Mouse (Mus musculus) cerebellum, postnatal 25 days (tissue): Measurements from ENCODE around the gene Stat6.

Source experiments
- DNase-seq, 2 experiments: peaks; one replicate each; pipeline ENCODE4 v3.0.0; 2021; ENCODE audit warnings: mixed read lengths in 2 of 2

Gene Stat6

DNA sequence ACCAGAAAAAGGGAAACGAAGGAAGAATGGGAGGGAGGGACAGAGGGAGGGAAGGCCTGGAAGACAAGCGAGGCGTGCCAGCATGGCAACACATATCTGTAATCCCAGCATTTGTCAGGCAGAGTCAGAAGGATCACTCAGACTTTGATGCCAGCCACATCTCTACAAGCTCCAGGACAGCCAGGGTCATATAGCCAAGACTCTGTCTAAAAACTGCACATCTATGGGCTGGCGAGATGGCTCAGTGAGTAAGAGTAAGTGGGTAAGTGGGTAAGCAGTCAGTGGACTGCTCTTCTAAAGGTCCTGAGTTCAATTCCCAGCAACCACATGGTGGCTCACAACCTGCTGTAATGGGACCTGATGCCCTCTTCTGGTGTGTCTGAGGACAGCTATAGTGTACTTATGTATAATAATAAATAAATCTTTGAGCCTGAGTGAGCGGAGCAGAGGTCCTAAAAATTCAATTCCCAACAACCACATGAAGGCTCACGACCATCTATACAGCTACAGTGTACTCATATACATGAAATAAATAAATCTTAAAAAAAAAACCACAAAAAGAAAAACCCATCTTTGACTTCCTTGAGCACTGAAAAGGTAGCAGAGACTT, 31.4 kb downstream of the Stat6 start:
- DNase-seq, result no peak

DNA sequence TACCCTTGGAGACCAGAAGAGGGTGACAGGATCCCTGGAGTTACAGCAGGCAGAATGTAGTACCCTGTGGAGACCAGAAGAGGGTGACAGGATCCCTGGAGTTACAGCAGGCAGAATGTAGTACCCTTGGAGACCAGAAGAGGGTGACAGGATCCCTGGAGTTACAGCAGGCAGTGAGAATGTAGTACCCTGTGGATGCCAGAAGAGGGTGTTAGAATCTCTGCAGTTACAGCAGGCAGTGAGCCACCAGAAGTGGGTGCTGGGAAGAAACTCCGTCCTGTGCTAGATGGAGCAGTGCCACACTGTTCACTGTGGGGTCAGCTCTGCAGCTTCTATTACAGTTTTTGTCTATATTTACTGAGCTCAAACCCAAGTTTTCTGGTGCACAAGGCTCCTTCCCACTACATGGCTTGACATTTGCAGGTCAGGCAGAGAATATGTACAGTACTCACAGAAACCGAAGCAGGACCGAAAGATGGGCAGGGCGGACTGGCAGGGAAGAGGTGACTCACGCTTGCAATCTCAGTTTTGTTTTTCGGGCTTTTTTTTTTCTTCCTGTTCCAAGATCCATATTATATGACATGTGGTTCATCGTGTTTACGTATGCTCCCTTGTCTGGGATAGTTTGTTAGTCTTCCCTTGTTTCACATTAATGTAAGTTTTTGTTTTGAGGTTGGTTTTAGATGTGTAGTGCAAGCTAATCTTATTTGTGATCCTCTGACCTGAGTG, 32.2 kb downstream of the Stat6 start:
- DNase-seq, result peak; percentile 84 to 91

DNA sequence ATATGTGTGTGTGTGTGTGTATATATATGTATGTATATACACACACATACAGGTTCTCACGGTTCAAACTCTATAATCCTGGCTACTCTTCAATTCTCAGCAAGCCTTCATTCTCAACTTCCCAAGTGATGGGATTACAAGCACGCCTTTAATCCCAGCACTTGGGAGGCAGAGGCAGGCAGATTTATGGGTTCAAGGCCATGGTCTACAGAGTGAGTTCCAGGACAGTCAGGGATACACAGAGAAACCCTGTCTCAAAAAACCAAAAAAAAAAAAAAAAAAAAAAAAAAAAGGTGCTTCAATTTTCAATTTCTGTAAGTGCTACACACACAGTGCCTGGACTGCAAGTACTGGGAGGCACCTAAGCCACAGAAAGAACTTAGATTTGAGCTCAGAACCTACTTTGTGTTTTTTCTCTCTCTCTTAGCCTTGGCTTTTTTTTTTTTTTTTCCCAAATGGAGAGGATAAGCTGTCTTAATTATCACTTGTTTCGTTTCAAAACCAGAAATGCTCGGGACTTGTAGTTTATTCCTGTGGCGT, 33.1 kb downstream of the Stat6 start:
- no peak for DNase-seq

DNA sequence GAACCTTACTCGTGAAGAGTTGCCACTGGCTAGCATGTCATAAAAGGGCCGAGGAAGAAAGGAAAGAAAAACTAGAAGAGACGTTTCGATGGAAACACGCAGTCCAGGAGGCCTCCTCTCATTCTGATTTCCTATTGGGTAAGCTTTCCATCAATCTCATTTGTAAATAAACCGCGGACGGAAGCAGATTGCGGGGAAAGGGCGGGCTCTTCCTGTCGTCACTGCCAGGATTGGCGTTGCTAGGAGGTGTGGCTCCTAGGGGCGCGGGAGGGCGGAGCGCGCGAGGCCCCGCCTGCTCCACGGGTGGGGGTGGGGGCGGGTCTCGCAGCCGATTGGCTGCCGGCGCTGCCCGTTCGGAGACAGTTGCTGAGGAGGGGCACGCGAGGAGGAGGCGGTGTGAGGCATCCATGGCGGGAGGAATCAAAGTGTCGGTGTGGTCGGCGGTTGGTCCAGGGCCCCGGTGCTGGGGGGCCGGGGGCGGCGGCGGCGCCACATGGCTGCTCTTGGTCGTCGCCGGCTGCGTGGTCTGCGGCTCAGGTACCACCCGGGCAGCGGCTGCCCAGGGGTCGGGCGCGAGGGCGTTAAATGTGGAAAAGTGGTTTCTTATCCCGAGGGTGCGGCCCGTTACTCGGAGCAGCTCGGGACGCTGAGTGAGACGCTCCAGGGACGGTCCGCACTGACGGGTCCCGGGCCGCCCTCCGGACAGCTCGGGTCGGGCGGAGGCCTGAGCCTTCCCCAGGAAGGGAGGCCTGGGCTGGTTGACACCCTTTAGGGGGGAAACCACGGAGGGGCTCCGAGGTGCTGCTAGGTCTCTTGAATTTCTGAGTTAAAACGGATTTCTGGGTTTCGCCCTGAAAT, 34.1 kb downstream of the Stat6 start:
- DNase-seq, result peak; percentile 91 to 96

DNA sequence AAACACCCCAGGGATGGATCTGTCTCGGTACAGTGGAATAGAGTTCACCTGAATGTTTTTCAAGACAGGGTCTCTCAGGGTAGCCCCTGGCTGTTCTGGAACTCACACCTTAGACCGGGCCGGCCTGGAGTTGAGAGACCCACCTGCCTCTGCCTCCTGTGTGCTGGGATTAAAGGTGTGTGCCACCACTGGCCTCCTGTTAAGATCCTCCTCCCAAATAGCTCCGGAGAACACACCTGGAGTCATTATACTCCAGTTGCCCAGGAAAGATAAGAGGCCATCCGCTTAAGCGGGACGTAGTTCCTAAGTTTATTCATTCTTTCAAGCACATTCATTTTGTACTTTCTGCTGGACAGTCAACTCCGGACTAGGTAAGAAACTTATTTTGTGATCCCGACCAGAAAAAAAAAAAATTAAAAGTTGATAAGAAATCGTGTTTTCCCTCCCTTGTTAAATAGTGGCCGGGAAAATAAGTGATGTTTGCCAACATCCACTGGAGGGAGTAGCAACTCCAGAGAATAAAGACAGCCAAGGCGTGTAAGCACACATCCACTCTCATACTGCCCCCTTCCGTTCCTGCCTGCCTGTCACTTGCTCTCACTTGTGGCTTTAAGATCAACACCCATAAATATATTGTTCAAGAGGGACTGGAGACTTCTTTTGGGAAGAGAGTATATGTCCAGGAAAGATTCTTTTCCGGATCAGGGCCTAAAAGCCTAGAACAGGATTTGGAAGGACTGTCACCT, 35.0 kb downstream of the Stat6 start:
- peak; percentile 16 to 72 for DNase-seq

DNA sequence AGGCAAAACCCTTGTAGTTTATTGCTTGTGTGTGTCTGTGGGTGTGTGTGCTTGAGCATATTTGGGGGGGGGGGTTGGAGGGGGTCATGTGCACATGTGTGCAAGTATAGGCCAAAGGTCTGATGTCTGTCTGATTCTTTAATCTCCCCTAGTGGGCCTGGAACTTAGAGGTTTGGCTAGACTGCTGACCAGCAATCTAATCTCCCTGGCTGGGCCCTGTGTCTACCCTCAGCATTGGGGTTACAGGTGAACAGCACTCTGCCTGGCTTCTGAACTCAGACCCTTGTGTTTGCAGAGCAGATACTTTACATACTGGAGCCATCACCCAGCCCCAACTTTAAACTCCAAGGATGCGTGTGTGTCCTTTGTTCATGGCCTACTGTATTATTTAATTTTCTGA, 36.4 kb downstream of the Stat6 start:
- DNase-seq, result no peak

DNA sequence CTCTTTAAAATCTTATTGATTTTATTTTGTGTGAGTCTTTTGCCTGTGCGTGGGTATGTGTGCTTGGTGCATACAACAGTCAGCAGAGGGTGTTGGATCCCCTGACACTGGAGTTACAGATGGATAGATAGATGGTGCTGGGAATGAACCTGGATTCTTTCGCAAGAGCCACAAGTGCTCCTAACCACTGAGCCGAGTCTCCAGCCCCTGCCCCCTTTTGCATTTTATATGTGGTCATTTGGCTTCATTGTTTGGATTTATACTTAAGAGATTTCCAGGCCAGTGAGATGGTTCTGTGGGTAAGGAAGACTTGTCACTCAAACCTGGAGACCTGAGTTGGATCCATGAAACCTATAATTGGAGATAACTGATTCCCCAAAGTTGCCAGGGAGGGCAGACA, 37.1 kb downstream of the Stat6 start:
- DNase-seq, result no peak

DNA sequence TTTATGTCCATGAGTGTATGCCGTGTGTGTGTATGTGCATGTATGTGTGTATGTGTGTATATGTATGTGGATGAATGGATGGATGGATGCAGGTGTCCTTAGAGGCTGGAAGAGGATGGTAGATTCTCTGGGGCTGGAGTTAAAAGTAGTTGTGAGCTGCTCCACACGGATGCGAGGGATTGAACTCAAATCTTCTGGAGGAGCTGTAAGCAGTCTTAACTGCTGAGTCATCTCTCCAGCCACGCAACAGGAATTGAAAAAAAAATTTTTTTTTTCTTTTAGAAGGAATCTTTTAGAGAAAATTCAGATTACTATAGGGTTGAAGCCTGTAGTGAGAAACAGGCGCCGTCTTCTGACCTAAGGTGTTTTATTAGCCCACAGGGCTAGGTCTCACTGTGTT, 40.1 kb downstream of the Stat6 start:
- no peak for DNase-seq

DNA sequence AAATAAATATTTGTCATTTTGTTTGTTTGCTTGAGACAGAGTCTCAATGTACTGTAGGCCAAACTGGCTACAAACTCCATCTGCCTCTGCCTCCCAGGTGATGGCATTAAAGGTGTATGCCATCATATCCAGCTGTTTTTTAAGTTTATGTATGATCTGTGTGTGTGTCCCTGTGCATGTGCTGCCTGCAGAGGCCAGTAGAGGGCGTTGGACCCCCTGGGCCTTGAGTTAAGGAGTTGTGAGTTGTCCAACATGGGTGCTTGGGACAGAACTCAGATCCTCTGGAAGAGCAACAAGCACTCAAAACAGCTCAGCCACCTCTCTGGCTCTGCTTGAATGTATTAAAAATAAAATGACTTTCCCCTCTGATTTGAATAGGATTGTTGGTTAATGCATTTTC, 48.3 kb downstream of the Stat6 start:
- no peak for DNase-seq

DNA sequence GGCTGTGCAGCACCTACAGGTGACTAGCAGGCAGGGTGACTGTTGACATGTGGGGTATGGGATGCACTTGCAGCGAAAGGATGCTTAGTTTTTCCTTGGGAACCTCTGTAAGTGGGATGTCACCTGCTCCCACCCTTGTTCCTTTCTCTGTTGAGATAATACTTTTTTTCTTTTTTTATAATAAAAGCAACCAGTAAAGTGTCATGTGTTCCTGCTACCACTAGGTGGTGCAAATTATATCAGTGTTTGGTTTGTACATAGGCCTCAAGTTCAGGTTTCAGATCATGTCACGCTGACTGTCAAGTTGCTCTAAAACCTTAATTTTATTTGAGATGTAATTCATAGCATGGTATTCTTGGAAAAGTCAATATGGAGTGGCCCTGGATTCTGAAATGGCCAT, 51.9 kb downstream of the Stat6 start:
- peak in 1 of 2 experiments; percentile 26 for DNase-seq

DNA sequence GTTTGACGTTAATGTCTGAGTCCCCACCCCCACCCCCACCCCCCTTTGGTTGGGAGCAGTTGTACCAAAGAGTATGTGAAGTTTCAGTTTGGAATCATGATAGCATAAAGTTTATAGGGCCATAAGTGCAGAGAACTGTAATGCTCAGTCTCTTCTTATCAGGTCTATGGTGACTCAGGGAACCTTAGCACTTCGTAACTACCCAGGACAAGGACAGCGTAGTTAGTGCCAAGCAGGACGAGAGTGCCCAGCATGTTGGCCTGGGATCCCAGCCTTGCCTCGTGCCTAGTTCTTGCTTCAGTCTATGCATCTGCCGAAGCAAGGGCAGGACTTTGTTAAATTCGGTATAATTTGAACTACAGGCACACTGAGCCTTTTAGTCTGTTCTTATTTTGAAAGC, 53.0 kb downstream of the Stat6 start:
- no peak for DNase-seq

DNA sequence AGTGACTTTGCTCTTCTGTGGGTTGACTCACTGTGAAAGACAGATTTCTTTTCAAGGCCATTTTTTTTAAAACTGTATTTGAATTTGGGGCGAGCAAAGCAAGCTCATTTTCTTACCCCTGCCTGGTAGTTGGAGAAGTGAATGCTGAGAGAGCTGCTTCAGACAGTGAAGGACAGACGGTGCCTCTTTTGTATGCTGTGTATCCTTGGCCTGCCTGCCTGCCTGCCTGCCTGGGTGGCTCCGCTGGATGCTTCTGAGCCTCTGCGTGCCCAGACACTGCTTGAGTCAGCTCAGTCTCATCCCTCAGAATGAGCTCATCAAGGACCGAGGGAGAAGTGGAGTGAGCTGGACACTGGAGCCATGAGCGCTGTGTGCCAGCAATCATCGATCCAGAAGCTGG, 56.2 kb downstream of the Stat6 start:
- DNase-seq, result no peak

DNA sequence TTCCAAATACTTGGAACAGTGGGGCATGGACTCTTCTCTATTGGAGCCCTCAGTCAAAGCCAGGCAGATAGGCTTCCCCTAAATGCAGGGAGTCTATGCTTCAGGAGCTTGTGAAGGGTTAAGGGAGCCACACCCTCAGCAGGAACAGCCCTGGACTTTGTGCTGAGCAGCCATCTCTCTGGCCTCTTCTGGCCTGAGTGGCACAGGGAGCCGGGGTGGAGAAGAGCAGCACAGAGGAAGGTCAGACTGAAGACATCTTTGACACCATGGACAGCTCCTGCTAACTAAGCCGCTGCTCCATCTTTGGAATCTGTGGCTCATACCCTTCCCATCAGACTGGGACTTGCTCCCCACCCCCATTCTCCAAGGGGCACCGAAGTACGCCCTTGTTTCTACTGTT, 60.5 kb downstream of the Stat6 start:
- no peak for DNase-seq

DNA sequence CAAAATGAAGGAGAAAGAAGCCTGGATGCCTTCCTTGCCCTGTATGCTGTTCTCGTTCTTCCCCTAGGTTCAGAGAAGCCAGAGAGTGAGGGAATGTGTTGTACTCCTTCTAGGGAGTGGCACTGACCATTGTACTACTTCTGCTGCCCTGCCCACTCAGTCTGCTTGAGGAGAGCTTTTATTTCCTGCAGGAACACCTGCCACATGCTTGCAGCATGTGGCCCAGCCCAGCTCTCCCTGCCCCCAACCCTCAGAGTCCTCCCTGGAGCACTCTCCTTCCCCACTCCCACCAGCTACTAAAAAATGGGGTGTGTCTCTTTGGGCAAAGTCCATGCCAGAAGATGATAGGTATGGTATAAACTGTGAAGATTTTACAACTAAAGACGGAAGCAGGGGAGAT, 61.5 kb downstream of the Stat6 start:
- DNase-seq, result no peak

DNA sequence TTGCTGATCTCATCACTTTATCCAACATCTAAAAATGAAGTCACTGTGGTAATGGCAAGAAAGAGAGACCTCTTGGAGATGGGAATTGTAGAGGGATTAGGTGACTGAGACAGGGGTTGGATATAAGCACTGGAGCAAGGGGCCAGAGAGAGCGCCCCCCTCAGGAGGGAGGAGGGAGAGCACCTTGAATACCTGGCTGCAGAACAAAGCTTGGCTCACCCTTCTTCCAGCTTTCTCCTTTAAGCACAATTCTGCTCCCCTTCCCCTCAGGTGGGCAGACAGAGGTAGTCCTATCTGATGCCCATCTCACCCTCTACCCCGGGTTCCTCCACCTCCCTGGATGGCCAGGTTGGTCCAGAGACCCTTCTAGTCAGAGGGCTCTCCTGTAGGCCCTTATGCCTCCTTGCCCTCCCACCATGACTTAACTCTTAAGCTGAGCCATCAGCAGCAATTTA, 62.0 kb downstream of the Stat6 start, which contains the start of gene Myo1a:
Gene Myo1a, plus strand, starts transcription at position 405 of the 455 bp plus-strand sequence.
- no peak for DNase-seq

DNA sequence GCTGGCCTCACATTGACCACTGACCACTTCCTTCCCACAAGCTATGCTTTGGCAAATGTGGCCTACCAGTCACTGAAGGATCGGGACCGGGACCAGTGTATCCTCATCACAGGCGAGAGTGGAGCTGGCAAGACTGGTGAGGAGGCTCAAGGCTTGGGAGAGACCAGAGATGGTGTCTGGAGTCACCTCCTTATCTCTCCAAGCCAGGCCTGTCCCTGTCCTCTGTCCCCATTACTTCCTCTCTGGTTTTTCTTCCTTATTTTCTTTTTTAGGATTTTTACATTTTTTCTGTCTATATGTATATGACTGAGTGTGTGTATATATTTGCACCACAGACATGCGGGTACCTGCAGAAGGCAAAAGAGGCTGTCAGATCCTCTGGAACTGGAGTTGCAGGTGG, 63.0 kb downstream of the Stat6 start:
- DNase-seq, result no peak

DNA sequence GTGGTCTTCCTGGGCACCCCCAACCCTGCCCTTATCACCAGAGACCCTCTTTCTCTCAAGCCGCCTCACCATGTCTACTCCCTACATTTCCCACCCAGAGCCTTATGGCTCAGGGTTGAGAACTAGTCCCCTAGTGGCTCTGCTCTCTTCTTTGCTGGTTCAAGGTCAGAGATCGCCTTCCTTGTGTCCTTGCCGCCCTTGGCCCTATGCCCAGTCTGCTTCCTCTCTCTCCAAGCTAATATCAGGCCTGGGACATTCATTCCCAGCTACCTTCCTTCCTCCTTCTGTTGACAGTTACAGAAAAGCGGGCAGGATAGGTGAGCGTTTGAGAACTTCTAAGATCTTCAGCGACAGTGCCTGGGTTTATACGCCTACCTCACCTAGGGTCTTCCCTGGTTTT, 64.9 kb downstream of the Stat6 start:
- no peak for DNase-seq

DNA sequence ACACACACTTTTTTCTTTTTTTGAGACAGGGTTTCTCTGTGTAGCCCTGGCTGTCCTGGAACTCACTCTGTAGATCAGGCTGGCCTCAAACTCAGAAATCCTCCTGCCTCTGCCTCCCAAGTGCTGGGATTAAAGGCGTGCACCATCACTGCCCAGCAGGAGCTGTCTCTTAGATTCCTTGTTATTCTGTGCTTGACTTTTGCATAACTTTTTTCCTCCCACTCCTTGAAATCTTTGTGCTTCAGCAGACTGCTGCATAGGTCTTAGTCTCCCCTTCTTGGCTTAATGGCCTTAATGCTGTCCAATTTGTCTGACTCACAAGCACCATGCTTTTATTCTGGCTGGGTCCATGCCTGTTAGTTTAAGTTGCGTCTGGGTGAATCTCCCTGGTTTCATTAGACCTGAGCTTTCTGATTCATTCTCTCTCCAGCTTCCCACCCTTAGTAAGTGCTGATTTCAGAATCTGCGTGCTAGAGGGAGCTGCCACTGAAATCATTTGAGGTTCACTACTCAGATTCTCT, 66.1 kb downstream of the Stat6 start:
- DNase-seq, result no peak

DNA sequence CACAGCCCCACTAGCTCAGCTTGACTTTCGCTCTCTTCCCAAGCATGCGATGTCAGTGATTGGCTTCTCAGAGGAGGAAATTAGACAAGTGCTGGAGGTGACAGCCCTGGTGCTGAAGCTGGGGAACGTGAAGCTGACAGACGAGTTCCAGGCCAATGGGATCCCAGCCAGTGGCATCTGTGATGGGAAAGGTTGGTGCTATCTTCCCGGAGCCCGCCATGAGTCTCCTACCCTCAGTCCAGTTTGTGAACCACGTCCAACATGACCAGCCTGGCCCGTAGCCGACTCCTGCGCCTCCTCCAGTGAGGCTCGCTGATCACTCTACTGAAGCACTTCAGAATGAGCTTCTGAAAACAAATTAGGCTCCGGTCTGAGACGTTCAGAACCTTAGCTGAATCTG, 67.5 kb downstream of the Stat6 start:
- peak; percentile 21 to 46 for DNase-seq
